Mouse (Mus musculus) stomach, embryonic 16.5 days (tissue): Measurements from ENCODE around the gene Folh1. TPM values are rescaled to one million over a fixed set of nuclear protein-coding genes. Genes with fewer than 3 reads are reported as not detected.

Experiments used
- ATAC-seq: fragments of 200-750 bp; cut with Nextera tagmentation; 2 replicates; pipeline ENCODE4 v1.8.0; 2017; ENCODE audit warnings: moderate number of reproducible peaks, moderate TSS enrichment; ENCODE audit not compliant: insufficient read depth, low FRiP score
- H3K27ac ChIP-seq: fragments of 300-500 bp; sonication (generic); 2 replicates; pipeline ENCODE4 v1.5.1; 2014; ENCODE audit warnings: low read length
- H3K27me3 ChIP-seq: fragments of 300-500 bp; sonication (generic); 2 replicates; pipeline ENCODE4 v1.6.1; 2014; ENCODE audit warnings: low read length, control low read depth, mixed read lengths; ENCODE audit not compliant: control insufficient read depth, insufficient read depth
- H3K36me3 ChIP-seq: fragments of 300-500 bp; sonication (generic); 2 replicates; pipeline ENCODE4 v1.6.1; 2014; ENCODE audit warnings: low read length; ENCODE audit not compliant: control insufficient read depth, insufficient read depth
- H3K4me1 ChIP-seq: fragments of 300-500 bp; sonication (generic); 2 replicates; pipeline ENCODE4 v1.6.1; 2014; ENCODE audit warnings: low read length, control low read depth, mixed read lengths; ENCODE audit not compliant: control insufficient read depth, insufficient read depth
- H3K4me2 ChIP-seq: fragments of 300-500 bp; sonication (generic); 2 replicates; pipeline ENCODE4 v1.6.1; 2014; ENCODE audit warnings: low read depth, low read length, mixed read lengths
- H3K4me3 ChIP-seq: fragments of 300-500 bp; sonication (generic); replicated peaks from 2 replicates; pipeline ENCODE4 v1.5.1; 2014; ENCODE audit warnings: mild to moderate bottlenecking, low read length
- H3K9ac ChIP-seq: fragments of 300-500 bp; sonication (generic); 2 replicates; pipeline ENCODE4 v1.6.1; 2014; ENCODE audit warnings: low read length
- H3K9me3 ChIP-seq: fragments of 300-500 bp; sonication (generic); replicated peaks from 2 replicates; pipeline ENCODE4 v1.6.1; 2016; ENCODE audit warnings: low read length, control low read depth; ENCODE audit not compliant: control insufficient read depth
- polyA plus RNA-seq: library from polyadenylated mRNA; unstranded; fragments of >200 nt; fragmentation: Nextera tagmentation; extraction: Ambion mirVana; gene quantifications from 2 replicates; pipeline ENCODE4 v1.2.1, GENCODE M21; 2015

Gene Folh1
- polyA plus RNA-seq, 1 experiment from 2014 or later, result 0.10 TPM

DNA sequence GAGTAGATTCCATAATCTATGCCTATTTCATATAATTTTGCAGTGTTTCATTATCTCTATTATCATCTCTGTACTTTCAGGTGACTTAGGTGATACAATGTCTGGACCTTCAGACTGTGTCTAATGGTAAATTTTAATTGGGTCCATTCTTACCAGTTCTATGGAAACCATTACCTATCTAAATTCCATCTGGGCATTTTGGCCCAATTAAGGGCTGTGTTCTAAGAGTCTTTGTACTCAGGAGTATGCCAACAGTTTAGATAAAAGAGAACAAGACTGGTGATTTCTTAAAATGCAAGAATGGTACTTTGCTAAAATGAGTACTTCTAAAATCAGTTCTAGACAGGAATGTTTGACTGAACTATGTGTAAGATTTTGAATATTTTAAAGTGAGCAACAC is 87.7 kb downstream of the Folh1 start, which contains the start of gene Olfr292:
Olfr292 (plus strand) TSS at position 301 of the 400 bp plus-strand sequence.
- ATAC-seq, result no peak
- no peak within 1 kb of the TSS for H3K4me3 ChIP-seq
- no peak within 1 kb of the TSS for H3K27ac ChIP-seq
- no peaks in the 10 kb centered on the region for H3K36me3 ChIP-seq
- H3K4me2 ChIP-seq, result no peak within 1 kb of the TSS
- H3K27me3 ChIP-seq, result no peaks in the 10 kb centered on the region
- H3K4me1 ChIP-seq, result no peaks in the 10 kb centered on the region
- no peaks in the 10 kb centered on the region for H3K9me3 ChIP-seq
- no peak within 1 kb of the TSS for H3K9ac ChIP-seq

Other genes starting within 250 kb of the Folh1 start
- gene Olfr295, start 192.1 kb downstream of the Folh1 start, polyA plus RNA-seq, result not detected in 2 replicates
- gene Olfr294, start 159.3 kb downstream of the Folh1 start, polyA plus RNA-seq, result not detected in 2 replicates
- not detected in 2 replicates for gene Olfr293, start 126.9 kb downstream of the Folh1 start, polyA plus RNA-seq
- gene Olfr292, start 87.6 kb downstream of the Folh1 start, polyA plus RNA-seq, result not detected in 2 replicates
- gene Vmn2r77, start 19.1 kb upstream of the Folh1 start, polyA plus RNA-seq, result not detected in 2 replicates
- not detected in 2 replicates for gene Vmn2r78, start 139.2 kb upstream of the Folh1 start, polyA plus RNA-seq
- gene Vmn2r79, start 220.2 kb upstream of the Folh1 start, polyA plus RNA-seq, result not detected in 2 replicates